Mouse (Mus musculus) thymus, postnatal 14 days (tissue): ENCODE results near the gene Gm5128.
"Not testable (repeated sequence)": the region's sequence is repeated elsewhere in the genome, so short reads cannot be mapped to it uniquely, and the experiment has no call there.

Experiments
- DNase-seq: peaks from one replicate; pipeline ENCODE4 v3.0.0; 2021

The Gm5128 gene

DNA sequence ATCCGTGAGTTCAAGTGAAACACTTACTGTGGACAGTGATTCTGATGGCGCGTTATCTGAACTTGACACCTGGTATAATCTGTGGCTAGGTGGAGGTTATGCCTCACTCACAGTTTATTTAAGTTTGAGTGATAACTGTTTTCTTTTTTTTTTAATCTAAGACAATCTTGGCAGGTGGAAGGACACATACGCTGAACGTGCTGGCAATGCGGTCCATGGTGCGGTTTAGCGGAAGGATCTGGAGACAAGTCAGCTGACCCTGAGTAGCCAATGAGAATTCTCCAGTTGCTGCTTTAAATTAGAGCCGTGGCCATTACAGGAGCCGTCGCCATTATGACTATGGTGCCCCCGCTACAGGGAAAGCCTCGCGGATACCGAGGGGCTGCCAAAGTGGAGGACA, at the start of gene Gm5128:
Gene Gm5128, plus strand, starts transcription at position 301 of the 400 bp plus-strand sequence.
- not testable (repeated sequence) for DNase-seq

DNA sequence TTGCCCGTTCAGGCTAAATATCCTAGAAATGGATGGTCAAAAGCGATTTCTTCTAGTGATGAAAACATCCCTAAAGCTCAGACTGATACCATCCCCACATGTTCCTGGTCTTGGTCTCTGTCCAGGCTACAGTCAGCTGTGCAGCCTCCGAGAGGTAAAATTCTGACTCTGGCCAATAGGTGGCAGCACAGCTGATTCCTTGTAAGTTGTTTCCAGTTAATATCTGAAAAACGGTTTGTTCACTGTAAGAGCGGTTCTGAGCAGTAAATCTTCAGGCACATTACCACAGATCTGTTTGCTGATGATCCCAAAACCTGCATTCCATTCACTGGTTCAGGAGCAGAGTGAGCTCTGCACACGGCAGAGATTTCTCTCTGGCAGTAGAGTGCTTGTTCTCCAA, 12.4 kb upstream of the Gm5128 start:
- not testable (repeated sequence) for DNase-seq

DNA sequence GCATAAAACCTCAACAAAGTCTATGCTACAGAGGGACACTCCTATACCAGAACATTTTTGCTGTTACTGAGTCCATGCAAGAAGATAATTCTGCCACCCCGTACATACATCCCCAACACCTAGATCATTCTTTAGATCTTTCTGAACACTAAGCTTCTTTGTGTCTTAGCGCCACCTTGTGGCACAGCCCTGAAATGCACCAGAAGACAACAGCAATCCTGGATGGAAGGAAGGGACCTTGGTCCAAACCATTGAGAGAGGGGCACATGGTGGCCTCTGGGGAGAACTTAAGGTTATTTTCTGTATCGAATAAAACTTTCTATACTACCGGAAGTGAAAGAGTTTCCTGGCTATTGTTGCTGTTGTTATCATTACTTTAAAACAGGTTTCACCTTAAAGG, 11.1 kb upstream of the Gm5128 start:
- DNase-seq, result not testable (repeated sequence)

DNA sequence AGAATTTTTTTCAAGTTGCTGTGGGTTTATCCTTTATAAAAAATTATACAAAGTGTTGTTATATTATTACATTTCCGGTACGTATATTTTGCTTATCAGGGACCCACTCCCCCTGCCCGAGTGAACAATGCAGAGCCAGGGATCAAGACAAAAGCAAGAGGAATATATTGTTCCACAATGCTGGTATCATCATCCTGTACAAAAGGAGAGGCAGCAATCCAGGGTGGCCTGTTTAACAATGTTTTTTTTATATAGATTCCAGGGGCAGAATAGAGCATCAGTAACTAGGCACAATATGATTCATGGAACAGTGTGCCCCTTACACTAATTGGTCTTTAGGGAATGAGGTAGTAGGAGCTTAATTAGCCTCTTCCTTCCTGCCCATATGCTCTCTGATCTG, 30.5 kb downstream of the Gm5128 start:
- DNase-seq, result not testable (repeated sequence)

DNA sequence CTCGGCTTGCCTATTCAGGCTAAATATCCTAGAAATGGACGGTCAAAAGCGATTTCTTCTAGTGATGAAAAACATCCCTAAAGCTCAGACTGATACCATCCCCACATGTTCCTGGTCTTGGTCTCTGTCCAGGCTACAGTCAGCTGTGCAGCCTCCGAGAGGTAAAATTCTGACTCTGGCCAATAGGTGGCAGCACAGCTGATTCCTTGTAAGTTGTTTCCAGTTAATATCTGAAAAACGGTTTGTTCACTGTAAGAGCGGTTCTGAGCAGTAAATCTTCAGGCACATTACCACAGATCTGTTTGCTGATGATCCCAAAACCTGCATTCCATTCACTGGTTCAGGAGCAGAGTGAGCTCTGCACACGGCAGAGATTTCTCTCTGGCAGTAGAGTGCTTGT, 48.1 kb downstream of the Gm5128 start:
- DNase-seq, result not testable (repeated sequence)

DNA sequence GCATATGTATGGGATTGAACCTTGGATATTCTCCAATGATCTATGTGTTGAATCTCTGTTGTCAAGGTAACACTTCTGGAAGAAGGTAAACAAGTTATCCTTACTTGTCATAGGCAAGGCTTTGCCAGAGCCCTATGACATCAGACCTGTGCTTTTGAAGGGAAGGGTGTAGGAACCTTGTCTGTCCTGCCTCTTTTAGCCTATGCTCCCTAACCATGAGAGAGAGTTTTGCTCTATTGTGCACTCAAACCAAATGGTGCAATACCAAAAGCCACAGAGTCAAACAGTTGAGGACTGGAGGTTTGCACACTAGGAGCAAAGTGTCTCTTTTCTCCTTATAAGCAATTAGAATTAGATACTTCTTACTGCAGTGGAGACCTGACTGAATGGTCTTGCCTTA, 48.7 kb downstream of the Gm5128 start:
- DNase-seq, result not testable (repeated sequence)

DNA sequence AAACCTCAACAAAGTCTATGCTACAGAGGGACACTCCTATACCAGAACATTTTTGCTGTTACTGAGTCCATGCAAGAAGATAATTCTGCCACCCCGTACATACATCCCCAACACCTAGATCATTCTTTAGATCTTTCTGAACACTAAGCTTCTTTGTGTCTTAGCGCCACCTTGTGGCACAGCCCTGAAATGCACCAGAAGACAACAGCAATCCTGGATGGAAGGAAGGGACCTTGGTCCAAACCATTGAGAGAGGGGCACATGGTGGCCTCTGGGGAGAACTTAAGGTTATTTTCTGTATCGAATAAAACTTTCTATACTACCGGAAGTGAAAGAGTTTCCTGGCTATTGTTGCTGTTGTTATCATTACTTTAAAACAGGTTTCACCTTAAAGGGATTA, 49.4 kb downstream of the Gm5128 start:
- not testable (repeated sequence) for DNase-seq
